Mouse (Mus musculus) naive thymus-derived CD4-positive, alpha-beta T cell, adult 2 months (primary cell): ENCODE measurements around the gene Gid4.
"Not testable (repeated sequence)": the region's sequence is repeated elsewhere in the genome, so short reads cannot be mapped to it uniquely, and the experiment has no call there.

Source experiments
- DNase-seq: peaks from one replicate; pipeline ENCODE4 v3.0.0-alpha.2; 2011; ENCODE audit warnings: low read depth

Gid4 gene

DNA sequence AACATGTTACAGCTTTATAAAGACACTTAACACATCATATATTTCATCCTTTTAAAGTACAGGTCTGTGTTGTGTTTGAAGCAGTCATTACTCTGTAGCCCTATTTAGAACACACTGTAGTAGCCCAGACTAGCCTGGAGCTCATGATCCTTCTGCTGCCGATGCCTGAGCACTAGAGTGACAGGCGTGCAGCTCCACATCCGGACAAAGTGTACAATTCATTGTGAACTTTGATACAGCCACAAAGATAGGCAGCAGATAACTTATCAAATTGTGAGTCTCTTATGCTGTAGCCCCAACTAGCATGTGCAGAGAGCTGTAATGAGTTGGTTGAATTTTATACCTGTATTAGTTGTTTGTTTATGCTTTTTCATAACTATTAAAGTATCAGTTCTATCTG is 10.7 kb downstream of the Gid4 start:
- no peak for DNase-seq

DNA sequence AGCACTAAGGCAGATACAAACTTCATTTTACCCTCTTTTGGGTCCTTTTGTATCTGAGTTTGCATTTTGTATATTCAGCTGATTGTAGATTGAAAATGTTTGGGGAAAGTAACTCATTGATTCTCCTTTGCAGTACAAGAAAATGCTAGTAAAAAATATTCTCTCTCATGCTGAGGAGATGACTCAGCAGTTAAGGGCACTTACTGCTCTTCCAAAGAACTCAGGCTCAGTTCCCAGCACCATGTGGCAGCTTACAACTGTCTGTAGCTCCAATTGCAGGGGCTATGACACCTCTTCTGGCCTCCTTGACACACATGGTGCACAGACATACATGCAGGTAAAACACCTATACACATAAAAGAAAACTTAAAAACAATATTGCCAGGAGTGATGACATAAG is 16.6 kb downstream of the Gid4 start:
- no peak for DNase-seq

DNA sequence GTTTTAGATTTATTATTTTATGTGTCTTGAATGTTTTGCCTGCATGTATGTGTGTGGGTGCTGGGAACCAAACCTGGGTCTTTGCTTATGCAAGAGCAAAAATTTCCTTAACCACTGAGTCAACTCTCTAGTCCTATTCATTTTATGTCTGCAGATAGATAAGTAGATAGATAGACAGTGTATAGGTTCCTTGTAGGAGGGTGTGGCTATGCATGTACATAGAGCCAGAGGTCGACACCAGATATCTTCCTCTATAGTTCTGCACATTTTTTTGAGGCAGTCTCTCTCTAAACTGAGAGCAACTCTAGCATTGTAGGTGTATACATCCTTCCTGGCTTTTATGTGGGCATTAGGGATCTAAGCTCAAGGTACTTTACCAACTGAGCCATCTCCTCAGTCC is 18.2 kb downstream of the Gid4 start:
- no peak for DNase-seq

DNA sequence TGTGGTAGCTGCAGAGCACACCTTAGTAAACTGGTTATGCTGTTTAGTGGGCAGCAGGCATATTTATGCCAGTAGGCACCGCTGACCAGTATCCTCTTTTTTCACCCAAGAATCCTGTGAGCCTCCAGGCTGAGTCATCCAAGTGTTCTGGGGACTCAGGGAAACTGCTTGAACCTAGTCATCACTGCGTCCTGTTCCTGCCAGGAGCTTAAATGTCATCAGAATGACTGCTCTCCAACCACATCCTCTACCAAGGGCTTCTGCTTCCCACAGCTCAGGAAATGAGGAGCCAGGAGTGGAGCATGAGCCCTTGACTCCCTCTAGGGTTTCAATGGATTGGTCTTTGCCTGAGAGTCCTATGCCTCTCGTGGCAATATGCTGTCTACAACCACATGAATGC is 19.7 kb downstream of the Gid4 start:
- no peak for DNase-seq

DNA sequence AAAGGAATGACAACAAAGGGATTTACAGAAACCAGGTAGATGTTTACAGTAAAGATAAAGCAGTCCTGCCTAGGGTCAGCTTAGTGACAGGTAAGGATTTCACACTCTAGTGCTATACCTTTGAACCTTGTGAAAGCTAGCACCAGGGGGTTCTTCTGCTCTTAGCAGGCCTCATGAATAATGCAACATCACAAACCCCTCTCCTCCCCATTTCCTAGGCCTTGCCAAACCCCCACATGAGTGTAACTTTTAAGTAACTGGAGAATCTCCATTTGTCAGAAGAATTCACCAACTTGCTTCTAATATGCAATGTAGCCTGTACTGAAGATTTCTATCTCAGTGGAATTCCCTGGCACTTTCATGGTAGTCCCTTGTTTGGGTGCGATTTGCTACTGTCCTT is 22.7 kb downstream of the Gid4 start:
- not testable (repeated sequence) for DNase-seq

DNA sequence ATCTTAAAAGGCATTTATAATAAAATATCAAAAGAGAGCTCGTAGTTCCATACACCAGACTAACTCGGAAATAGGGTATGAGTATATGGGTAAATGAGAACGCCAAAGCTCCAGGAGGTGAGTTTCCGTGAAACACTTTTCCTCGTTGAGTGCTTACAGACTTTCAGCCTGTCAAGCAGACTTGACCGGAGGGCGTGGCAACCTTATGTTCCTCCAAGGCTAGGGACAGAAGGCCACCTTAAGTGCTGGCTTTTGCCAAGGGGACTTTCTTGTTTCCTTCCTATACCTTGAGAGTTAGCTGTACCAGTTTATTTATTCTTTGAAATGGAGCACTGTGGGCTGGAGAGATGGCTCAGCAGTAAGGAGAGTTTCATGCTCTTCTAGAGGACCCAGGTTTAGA is 23.2 kb downstream of the Gid4 start:
- no peak for DNase-seq

DNA sequence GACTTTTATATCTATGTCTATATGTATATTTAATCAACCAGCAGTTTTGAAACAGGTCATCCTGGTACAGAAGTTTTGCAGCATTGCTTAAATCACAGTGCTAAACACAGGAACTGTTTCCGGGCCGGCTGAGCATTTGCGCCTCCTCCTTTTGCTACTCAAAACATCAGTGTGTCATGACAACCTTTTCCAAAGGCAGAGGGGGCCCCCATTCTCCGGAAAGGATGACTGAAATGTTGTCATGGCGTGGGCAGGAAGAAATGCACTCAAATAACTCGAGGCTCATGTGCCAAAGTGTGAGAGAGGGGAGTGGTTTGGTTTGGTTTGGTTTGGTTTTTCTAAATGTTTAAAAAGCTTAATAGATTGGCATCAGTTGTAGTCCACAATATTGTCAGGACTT is 26.0 kb downstream of the Gid4 start:
- no peak for DNase-seq

DNA sequence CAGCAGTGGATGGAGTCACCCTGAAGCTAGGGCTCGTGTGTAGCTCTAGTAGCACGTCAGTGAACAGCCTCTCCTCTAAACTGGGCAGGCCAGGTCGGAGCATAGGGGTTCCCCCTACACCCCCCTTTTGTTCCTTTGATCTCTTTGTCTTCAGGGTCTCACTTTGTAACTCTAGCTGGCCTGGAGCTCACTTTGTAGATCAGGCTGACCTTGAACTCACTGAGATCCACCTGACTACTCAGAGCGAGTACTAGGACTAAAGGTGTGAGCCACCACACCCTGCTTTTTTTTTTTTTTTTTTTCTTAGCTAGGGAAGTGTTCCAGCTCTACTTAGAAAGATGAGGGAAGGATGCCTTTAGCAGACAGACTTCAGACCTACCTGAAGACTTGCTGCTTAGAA is 27.1 kb downstream of the Gid4 start:
- no peak for DNase-seq

DNA sequence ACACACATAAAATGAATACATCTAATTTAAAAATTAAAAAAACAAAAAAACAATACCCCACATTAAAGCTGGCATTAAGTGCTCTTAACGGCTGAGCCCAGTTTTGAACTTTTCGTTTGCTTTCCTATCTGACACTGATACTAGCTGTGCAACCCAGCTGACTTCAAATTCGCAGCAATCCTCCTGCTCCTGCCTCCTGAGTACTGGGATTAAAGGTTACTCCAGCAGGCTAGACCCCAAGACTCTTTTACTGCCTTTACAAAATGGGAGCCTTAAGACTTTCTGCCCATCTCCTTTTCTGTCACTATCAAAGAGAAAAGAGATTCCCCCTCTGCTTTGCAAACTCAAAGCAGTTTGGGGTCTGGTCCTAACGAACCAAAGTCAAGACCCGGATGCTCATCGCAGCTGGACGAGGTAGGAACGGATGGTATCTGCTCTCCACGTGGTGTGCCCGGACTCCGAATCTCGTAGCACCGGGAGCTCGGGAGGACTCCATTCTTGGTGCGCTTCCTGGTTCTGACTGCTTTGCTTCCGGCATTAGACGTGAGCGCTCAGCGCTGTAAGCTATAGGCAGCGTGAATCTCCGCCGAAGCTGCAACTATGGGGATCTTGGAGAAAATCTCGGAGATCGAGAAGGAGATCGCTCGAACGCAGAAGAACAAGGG is 37.3 kb downstream of the Gid4 start, which contains the start of gene Drg2:
Drg2 (plus strand) TSS at position 512 of the 665 bp plus-strand sequence.
- DNase-seq = peak; percentile 94

DNA sequence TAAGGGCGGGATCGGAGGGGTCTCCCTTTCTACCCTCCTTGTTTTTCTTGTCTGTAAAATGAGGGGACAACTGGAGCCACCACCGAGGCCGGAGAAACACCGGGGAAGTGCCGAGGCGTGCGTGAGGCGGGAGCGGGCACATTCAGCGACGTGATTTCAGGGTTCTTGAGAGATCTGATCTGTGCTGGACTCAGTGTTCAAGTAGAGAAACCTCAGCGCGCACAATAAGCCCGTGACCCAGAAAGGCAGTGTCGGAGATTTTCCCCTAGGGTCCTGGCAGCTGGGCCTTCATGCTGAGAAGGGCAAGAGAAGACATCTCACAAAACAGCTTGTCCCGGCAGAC is 37.8 kb downstream of the Gid4 start:
- no peak for DNase-seq

DNA sequence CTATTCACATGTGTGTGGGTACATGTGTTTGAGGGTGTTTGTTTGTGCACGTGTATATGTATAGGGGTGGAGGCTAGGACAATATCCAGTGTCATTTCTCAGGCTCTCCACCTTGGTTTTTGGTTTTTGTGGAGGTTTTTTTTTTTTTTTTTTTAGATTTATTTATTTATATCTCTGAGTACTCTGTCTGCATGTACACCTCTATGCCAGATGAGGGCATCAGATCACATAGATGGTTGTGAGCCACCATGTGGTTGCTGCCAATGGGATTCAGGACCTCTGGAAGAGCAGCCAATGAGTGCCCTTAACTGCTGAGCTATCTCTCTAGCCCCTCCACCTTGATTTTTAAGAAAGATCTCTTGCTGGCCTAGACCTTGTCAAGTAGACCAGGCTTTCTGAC is 41.0 kb downstream of the Gid4 start:
- no peak for DNase-seq

DNA sequence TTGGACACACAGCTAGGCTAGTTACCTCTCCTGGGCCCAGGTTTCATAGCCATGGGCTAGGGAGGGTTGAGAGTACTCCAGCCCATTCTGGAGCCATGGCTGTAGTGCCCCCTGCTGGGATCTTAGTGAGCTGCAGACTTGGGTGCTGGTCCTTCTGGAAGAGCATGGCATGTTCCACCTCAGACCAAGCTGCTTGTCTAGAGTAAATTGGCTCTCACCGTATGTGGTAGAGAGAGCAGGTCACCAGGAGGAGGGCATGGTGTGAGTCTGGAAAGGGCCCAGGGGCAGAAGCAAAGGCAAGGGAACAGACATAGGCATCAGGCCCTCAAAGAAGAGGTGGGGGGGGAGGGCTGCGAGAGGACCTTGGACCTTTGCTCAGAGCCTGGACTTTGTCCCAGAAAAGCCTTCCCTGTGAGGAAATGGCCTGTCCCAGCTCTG is 49.0 kb downstream of the Gid4 start:
- peak; percentile 54 for DNase-seq

DNA sequence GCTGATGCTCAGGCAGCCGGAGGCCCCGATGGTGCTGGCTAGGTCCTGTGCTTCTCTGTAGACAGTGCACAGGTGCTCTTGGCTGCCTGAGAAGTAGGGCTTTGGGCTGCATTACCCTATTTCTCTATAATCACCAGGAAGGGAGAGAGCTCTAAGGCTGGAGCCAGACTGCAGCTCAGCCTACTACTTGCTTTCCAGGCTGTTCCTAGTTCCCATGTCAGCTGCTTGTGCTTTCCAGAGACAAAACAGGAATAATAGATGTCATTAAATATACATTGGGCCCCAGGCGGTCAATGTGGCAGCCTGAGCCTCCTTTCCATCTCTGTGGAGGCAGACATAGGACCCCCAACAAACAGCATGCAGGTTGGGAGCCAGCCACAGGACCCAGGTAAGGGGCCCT is 52.1 kb downstream of the Gid4 start, which contains the start of gene Myo15:
Myo15 (plus strand) TSS at position 301 of the 400 bp plus-strand sequence.
- DNase-seq = no peak

DNA sequence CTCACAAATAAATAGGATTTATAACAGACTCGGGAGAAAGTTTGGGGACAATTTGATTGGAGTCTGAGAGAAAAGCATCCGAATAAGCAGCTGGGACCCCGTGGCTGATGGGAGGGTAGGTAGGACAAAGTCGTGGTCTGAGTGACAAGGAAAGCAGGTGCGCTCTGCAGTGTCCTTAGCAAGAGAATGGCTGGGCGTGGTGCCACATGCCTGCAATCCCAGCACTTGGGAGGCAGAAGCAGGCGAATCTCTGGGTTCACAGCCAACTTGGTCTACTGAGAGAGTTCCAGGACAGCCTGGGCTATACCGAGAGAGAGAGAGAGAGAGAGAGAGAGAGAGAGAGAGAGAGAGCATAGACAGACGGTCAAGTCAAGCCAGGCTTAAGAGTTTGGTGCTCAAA is 53.8 kb downstream of the Gid4 start:
- DNase-seq = no peak

DNA sequence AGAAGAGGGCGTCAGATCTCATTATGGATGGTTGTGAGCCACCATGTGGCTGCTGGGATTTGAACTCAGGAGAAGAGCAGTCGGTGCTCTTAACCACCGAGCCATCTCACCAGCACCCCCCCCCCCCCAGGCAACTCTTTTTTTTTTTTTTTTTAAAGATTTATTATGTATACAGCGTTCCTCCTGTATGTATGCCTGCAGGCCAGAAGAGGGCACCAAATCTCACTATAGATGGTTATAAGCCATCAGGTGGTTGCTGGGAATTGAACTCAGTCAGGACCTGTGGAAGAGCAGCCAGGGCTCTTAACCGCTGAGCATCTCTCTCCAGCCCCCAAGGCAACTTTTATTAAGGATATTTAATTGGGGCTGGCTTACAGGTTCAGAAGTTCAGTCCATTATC is 57.6 kb downstream of the Gid4 start:
- no peak for DNase-seq

DNA sequence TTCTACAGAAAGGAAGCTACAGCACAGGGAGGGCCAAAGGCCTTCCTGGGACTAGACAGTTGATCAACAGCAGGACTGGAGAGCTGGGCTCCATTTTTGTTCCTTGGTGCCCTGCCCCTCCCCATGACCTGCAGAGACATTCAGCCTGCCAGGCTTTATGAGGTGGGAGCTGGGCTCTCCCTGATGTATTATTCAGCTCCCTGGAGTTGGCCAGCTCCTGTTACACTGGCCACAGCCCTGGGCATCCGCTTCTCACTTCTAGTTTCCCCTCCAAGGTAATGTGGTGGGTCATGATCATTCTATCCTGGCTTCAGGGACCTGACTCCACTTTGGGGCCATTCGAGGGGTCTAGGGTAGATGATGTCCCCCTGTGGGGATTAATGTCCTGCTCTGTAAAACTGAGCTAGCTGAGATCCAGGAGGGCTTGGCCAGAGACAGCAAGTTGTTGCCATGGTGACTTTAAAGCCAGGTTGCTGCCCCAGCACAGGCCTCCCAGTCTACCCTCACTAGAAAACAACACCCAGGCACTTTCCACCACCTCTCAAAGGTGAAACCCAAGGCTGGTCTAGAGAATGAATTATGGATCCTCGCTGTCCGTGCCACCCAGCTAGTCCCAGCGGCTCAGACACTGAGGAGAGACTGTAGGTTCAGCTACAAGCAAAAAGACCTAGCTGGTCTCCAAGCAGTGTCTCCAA is 58.9 kb downstream of the Gid4 start:
- DNase-seq = no peak

DNA sequence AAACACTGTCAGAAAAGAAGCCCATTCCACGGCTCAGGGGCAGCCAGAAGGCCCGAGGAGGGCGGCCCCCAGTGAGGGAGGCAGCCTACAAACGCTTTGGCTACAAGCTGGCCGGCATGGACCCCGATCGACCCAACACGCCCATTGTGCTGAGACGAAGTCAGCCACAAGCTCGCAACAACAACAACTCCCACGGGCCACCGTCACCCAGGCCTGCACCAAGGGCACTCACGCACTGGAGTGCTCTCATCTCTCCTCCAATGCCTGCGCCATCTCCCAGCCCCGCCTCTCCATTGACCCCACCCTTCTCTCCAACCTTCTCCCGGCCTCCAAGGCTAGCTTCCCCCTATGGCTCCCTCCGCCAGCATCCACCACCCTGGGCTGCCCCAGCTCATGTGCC is 61.2 kb downstream of the Gid4 start:
- DNase-seq = no peak

DNA sequence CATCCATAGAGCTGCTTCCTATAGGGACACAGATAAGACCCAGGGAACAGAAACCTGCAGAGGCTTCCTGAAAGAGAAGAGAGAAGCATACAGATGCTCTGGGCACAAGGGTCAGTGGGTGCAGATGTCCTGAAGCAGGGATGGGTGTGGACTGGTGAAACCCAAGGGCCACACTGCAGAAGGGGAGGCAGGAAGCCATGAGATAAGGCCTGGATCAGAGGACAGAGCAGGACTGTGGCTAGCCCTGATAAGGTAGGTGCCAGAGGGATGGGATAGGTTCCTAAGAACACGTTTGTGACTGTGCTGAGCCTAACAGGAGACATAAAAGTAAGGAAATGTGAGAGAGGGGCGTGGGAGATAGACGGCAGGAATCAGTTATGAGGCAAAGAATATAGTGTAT is 69.3 kb downstream of the Gid4 start:
- no peak for DNase-seq

DNA sequence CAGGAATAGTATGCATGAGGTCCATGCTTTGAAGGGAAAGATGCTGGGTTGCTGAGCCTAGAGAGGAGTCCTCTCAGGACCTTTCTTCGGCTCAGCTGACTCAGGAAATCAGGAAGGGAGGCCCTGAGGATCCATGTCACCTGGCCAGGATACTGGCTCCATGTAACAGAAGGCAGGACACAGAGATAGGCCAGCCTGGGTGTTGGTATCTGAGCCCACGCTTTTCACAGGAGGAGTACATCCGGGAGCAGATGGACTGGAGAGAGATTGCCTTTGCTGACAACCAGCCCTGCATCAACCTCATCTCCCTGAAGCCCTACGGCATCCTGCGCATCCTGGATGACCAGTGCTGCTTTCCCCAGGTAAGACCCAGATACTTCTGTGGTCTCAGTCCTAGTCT is 75.8 kb downstream of the Gid4 start:
- DNase-seq = no peak

DNA sequence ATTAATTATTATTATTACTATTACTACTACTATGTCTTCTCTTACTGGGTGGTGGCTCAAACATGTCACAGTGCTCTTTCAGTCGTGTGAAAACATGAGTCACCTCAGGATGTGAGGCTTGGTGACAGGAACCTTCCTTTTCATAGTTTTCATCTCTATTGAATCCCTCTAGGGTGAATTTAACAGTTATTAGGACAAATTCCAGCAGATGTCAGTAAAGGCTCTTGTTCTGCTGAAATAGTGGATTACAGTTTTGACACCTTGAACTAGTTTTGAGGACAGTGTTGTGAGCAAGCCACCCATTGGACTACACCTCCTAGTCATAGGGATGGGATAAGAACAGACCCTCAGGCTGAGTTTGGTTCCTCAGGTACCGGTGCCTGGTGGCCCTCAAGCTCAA is 78.7 kb downstream of the Gid4 start:
- no peak for DNase-seq
